8 mouse cellular contexts compared by ENCODE assay signal in the genomic region with DNA sequence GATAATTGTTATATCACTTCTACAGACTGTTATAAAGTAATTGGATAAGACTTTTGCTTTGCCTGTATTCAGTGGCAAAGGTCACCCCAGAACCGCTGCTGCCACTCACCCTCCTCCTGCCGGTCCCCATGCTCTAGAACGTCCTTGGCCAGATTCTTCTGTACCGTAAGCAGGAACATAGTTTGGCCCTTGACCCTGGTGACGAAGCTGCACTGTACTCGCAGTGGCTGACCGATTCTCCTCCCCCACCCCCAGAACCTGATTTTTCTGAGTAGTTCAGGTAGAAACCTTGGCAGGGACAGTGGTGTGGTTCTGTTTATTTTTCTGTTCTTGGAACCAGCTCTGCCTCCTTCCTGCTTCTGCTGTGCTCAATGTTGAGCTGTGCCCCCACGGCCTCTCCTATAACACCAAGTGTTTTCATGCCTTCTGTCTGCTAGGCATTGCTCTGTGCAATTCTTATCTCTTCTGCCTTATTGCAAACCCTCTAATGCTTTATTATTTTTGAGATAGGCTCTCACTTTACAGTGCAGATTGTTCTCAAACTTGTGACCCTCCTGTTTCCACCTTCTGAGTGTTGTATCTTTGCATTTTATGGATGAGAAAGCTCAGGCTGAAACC. TPM values are rescaled to one million over a fixed set of nuclear protein-coding genes. Genes with fewer than 3 reads are reported as not detected.
DNase-seq lines count a peak whose midpoint lies in the region; ATAC-seq lines count a peak whose summit lies in the region.
"Had no signal": no experiment of that assay in that cellular context is flagged by ENCODE, and none has a peak within 500 bp of the region (broad histone marks: within the 10 kb centered on the region; RNA-seq: fewer than 3 reads in every experiment).

No protein-coding gene starts in this region.

- DNase-seq in adrenal gland, adult 8-10 months = peak; percentile 75
- peak; percentile 71 to 82 for DNase-seq in adrenal gland, postnatal 36 days
- peak; percentile 78 for DNase-seq in kidney, postnatal 10 days
- peak; percentile 48 for DNase-seq in lung, postnatal 10 days
- DNase-seq in right cerebral cortex, adult 18-20 months = no peak
- no peak for DNase-seq in thymus, postnatal 10 days (ENCODE audit: low spot score in 2 of 2)
- DNase-seq: cerebellum, adult 8-10 months had no signal

- ATAC-seq in erythroid progenitor cell, adult 5-6 weeks (replicated peaks; ENCODE audit: low FRiP score, poor library complexity, severe bottlenecking) = no peak

RNA-seq across cellular contexts. Expression of a gene that starts 7.0 kb away (rescaled TPM):
- 10 to 100 TPM; 54.5 to 77.3 (median 65.8) TPM for total RNA-seq in adrenal gland, adult 8-10 months (2022)
- 10 to 100 TPM; 41.7 to 74.9 TPM for total RNA-seq in adrenal gland, postnatal 36 days (2021)
- 1.4 and 1.7 TPM in 2 replicates for total RNA-seq in erythroid progenitor cell, adult 5-6 weeks (2015; ENCODE audit: low replicate concordance)
- 0.64 and 1.2 TPM in 2 replicates for total RNA-seq in erythroid progenitor cell, adult 5-6 weeks (2017; ENCODE audit: low replicate concordance)

RNA-seq across cellular contexts. Expression of a gene that starts 33.4 kb away (rescaled TPM):
- not detected for total RNA-seq in adrenal gland, adult 8-10 months (2022)
- not detected for total RNA-seq in adrenal gland, postnatal 36 days (2021)
- not detected in 2 replicates for total RNA-seq in erythroid progenitor cell, adult 5-6 weeks (2015; ENCODE audit: low replicate concordance)
- total RNA-seq in erythroid progenitor cell, adult 5-6 weeks (2017; ENCODE audit: low replicate concordance) = not detected in 2 replicates

Comparison
In these comparisons a context has a peak if more than half of its experiments do, and no peak if none do; other contexts are left out.
1. DNase-seq: peak in adrenal gland, adult 8-10 months (single experiment), adrenal gland, postnatal 36 days (2 of 2), kidney, postnatal 10 days (single experiment) and lung, postnatal 10 days (single experiment); none in right cerebral cortex, adult 18-20 months (single experiment) and thymus, postnatal 10 days (0 of 2).
2. RNA of a gene that starts 7.0 kb away (total RNA-seq): 41.7 to 74.9 TPM in adrenal gland, postnatal 36 days and 54.5 to 77.3 TPM in adrenal gland, adult 8-10 months; 0.64 to 1.7 TPM in erythroid progenitor cell, adult 5-6 weeks; every median in the first group is over 10 times any median in the second.